14 mouse cellular contexts compared by ENCODE assay signal in the genomic region with DNA sequence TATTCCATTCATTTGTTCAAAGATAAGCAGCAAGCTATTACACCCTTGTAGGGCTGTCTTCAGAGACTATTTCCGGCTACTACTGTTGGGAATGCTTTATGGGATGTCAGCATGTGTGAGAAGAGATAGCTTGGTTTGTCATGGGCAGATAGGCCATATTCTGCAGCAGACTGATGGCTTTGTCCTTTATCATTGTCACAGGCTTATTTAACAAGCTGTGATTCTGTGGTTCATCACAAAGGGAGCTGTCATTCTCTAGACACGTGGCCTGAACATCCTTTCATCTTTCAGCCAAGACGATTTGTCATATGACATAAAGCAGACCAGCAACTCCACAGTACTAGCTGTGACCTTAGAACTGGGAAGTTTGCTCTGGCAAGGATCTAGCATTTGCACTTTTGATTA.
DNase-seq lines count a peak whose midpoint lies in the region; ATAC-seq lines count a peak whose summit lies in the region.
"Had no signal": no experiment of that assay in that cellular context is flagged by ENCODE, and none has a peak within 500 bp of the region (broad histone marks: within the 10 kb centered on the region; RNA-seq: fewer than 3 reads in every experiment).

No protein-coding gene starts in this region.

- DNase-seq in heart, adult 8-10 months (ENCODE audit: low spot score), result no peak
- DNase-seq in liver, embryonic 11.5 days (ENCODE audit: low spot score), result no peak
- DNase-seq in liver, result no peak
- DNase-seq in heart, postnatal 4 days, result peak; percentile 5
- DNase-seq in midbrain, embryonic 14.5 days, result peak; percentile 40
- DNase-seq in left cerebral cortex, postnatal 36 days (ENCODE audit: low spot score in 2 of 2), result no peak
- DNase-seq: adrenal gland, adult 2 months; cerebellum, adult 11 months; lung, postnatal 4 days; right cerebral cortex, adult 18-20 months had no signal

- H3K4me2 ChIP-seq in heart, embryonic 11.5 days, result no peak overlapping the region
- no peak overlapping the region for H3K4me2 ChIP-seq in liver, embryonic 11.5 days
- no peak overlapping the region for H3K4me2 ChIP-seq in midbrain, embryonic 14.5 days (ENCODE audit: low read length)
- H3K4me2 ChIP-seq: embryonic facial prominence, embryonic 12.5 days had no signal

- peaks cover 13% of the 10 kb centered on the region; the same call in 1 of the 2 replicates for H3K27me3 ChIP-seq in heart, embryonic 11.5 days (ENCODE audit: control insufficient read depth, insufficient read depth, low read length)
- H3K27me3 ChIP-seq in liver, embryonic 11.5 days (replicated peaks; ENCODE audit: control insufficient read depth, insufficient read depth, low read length), result no peaks in the 10 kb centered on the region
- no peaks in the 10 kb centered on the region for H3K27me3 ChIP-seq in midbrain, embryonic 14.5 days (ENCODE audit: control insufficient read depth, insufficient read depth, low read length)
- H3K27me3 ChIP-seq: embryonic facial prominence, embryonic 12.5 days had no signal

- H3K9me3 ChIP-seq in heart, embryonic 11.5 days (replicated peaks; ENCODE audit: control insufficient read depth, low read length), result no peaks in the 10 kb centered on the region
- no peaks in the 10 kb centered on the region for H3K9me3 ChIP-seq in liver, embryonic 11.5 days (ENCODE audit: control insufficient read depth, low read length)
- H3K9me3 ChIP-seq in midbrain, embryonic 14.5 days (ENCODE audit: control insufficient read depth, low read length), result no peaks in the 10 kb centered on the region
- H3K9me3 ChIP-seq: embryonic facial prominence, embryonic 12.5 days had no signal

- H3K9ac ChIP-seq in heart, embryonic 11.5 days (ENCODE audit: low read depth, low read length), result no peak overlapping the region
- no peak overlapping the region for H3K9ac ChIP-seq in liver, embryonic 11.5 days (ENCODE audit: low read depth, low read length)
- H3K9ac ChIP-seq in midbrain, embryonic 14.5 days (replicated peaks; ENCODE audit: low read length), result no peak overlapping the region
- H3K9ac ChIP-seq: embryonic facial prominence, embryonic 12.5 days had no signal

- 6% methylated on average over 3 of the region's 3 CpGs for WGBS in heart, embryonic 11.5 days (ENCODE audit: insufficient replicate concordance)
- WGBS in liver, embryonic 11.5 days, result 20% methylated on average over 3 of the region's 3 CpGs
- WGBS in midbrain, embryonic 14.5 days, result 17% methylated on average over 3 of the region's 3 CpGs

- H3K4me3 ChIP-seq in heart, embryonic 11.5 days (ENCODE audit: low read depth, low read length), result no peak overlapping the region
- H3K4me3 ChIP-seq in liver, embryonic 11.5 days (ENCODE audit: low read depth, low read length), result no peak overlapping the region
- no peak overlapping the region for H3K4me3 ChIP-seq in midbrain, embryonic 14.5 days (replicated peaks; ENCODE audit: low read depth, low read length)
- H3K4me3 ChIP-seq: embryonic facial prominence, embryonic 12.5 days had no signal

- H3K36me3 ChIP-seq in heart, embryonic 11.5 days (ENCODE audit: control insufficient read depth, insufficient read depth, low read length), result no peaks in the 10 kb centered on the region
- no peaks in the 10 kb centered on the region for H3K36me3 ChIP-seq in liver, embryonic 11.5 days (ENCODE audit: control insufficient read depth, insufficient read depth, low read length)
- H3K36me3 ChIP-seq in midbrain, embryonic 14.5 days (ENCODE audit: control insufficient read depth, insufficient read depth, low read length), result no peaks in the 10 kb centered on the region
- H3K36me3 ChIP-seq: embryonic facial prominence, embryonic 12.5 days had no signal

- H3K27ac ChIP-seq in heart, embryonic 11.5 days (ENCODE audit: low read depth, low read length), result no peak overlapping the region
- H3K27ac ChIP-seq in liver, embryonic 11.5 days (ENCODE audit: low read depth, low read length), result no peak overlapping the region
- no peak overlapping the region for H3K27ac ChIP-seq in midbrain, embryonic 14.5 days (replicated peaks; ENCODE audit: low read depth, low read length)
- H3K27ac ChIP-seq: embryonic facial prominence, embryonic 12.5 days had no signal

- H3K4me1 ChIP-seq in heart, embryonic 11.5 days (ENCODE audit: control insufficient read depth, insufficient read depth, low read length), result peaks cover 13% of the 10 kb centered on the region; the same call in 1 of the 2 replicates
- H3K4me1 ChIP-seq in liver, embryonic 11.5 days (replicated peaks; ENCODE audit: control insufficient read depth, insufficient read depth, low read length), result no peaks in the 10 kb centered on the region
- no peaks in the 10 kb centered on the region for H3K4me1 ChIP-seq in midbrain, embryonic 14.5 days (ENCODE audit: control insufficient read depth, insufficient read depth, low read length)
- H3K4me1 ChIP-seq: embryonic facial prominence, embryonic 12.5 days had no signal

- peak; percentile 93 for ATAC-seq in heart, embryonic 11.5 days (replicated peaks; ENCODE audit: insufficient number of reproducible peaks, low FRiP score, low TSS enrichment)
- ATAC-seq in liver, embryonic 11.5 days (replicated peaks; ENCODE audit: low FRiP score), result peak; percentile 65; the same call in 1 of the 2 replicates
- ATAC-seq in midbrain, embryonic 14.5 days (ENCODE audit: low FRiP score, low TSS enrichment), result no peak; the same call in 1 of the 2 replicates
- ATAC-seq in granulocyte monocyte progenitor cell, adult 5-6 weeks (replicated peaks; ENCODE audit: poor library complexity, severe bottlenecking), result no peak
- ATAC-seq: inflammation-experienced regulatory T-cells, adult 6 months had no signal

- intact Hi-C loops in left cerebral cortex, postnatal 36 days (cut with DNase I), result no loop called here

Comparison
In these comparisons a context has a peak if more than half of its experiments do, and no peak if none do; other contexts are left out.
1. DNase-seq: peak in heart, postnatal 4 days (single experiment) and midbrain, embryonic 14.5 days (single experiment); none in heart, adult 8-10 months (single experiment), liver, embryonic 11.5 days (single experiment), liver (single experiment) and left cerebral cortex, postnatal 36 days (0 of 2).
2. ATAC-seq: peak in heart, embryonic 11.5 days (single experiment) and liver, embryonic 11.5 days (single experiment); none in midbrain, embryonic 14.5 days (single experiment) and granulocyte monocyte progenitor cell, adult 5-6 weeks (single experiment).